ENCODE assay signal across 9 mouse cellular contexts in genomic region chr17:80921286-80922134, GRCm38 (mm10). TPM values are rescaled to one million over a fixed set of nuclear protein-coding genes. Genes with fewer than 3 reads are reported as not detected.
DNase-seq lines count a peak whose midpoint lies in the region; ATAC-seq lines count a peak whose summit lies in the region.
"Had no signal": no experiment of that assay in that cellular context is flagged by ENCODE, and none has a peak within 500 bp of the region (broad histone marks: within the 10 kb centered on the region; RNA-seq: fewer than 3 reads in every experiment).

No protein-coding gene starts in this region.

- H3K27me3 ChIP-seq in liver, embryonic 11.5 days (replicated peaks; ENCODE audit: control insufficient read depth, insufficient read depth, low read length) = no peaks in the 10 kb centered on the region
- H3K27me3 ChIP-seq: midbrain, embryonic 12.5 days had no signal

- peak; percentile 10 for DNase-seq in gastrocnemius, postnatal 14 days
- no peak for DNase-seq in gastrocnemius, postnatal 36 days
- DNase-seq in lung, postnatal 36 days = peak; percentile 58
- DNase-seq in lung, postnatal 25 days (ENCODE audit: low spot score) = no peak
- DNase-seq in kidney, postnatal 36 days = peak; percentile 62 to 64
- peak; percentile 22 to 42 for DNase-seq in right cerebral cortex, postnatal 36 days (ENCODE audit: low spot score in 2 of 2)
- DNase-seq in liver, embryonic 11.5 days (ENCODE audit: low spot score) = no peak

- no peaks in the 10 kb centered on the region for H3K4me1 ChIP-seq in liver, embryonic 11.5 days (replicated peaks; ENCODE audit: control insufficient read depth, insufficient read depth, low read length)
- H3K4me1 ChIP-seq: midbrain, embryonic 12.5 days had no signal

- H3K9me3 ChIP-seq in liver, embryonic 11.5 days (ENCODE audit: control insufficient read depth, low read length) = no peaks in the 10 kb centered on the region
- H3K9me3 ChIP-seq: midbrain, embryonic 12.5 days had no signal

- no peak for ATAC-seq in liver, embryonic 11.5 days (replicated peaks; ENCODE audit: low FRiP score)
- ATAC-seq in erythroblast, adult 5-6 weeks (replicated peaks; ENCODE audit: low FRiP score, poor library complexity, severe bottlenecking) = no peak

- 75% methylated on average over 10 of the region's 10 CpGs for WGBS in liver, embryonic 11.5 days

- no peak overlapping the region for H3K4me2 ChIP-seq in liver, embryonic 11.5 days
- H3K4me2 ChIP-seq: midbrain, embryonic 12.5 days had no signal

- no peak overlapping the region for H3K9ac ChIP-seq in liver, embryonic 11.5 days (ENCODE audit: low read depth, low read length)
- H3K9ac ChIP-seq: midbrain, embryonic 12.5 days had no signal

- no peaks in the 10 kb centered on the region for H3K36me3 ChIP-seq in liver, embryonic 11.5 days (ENCODE audit: control insufficient read depth, insufficient read depth, low read length)
- H3K36me3 ChIP-seq: midbrain, embryonic 12.5 days had no signal

- H3K4me3 ChIP-seq in liver, embryonic 11.5 days (ENCODE audit: low read depth, low read length) = no peak overlapping the region
- H3K4me3 ChIP-seq: midbrain, embryonic 12.5 days had no signal

- intact Hi-C loops in gastrocnemius, postnatal 14 days (cut with DNase I; ENCODE audit: low total_unique reads) = no loop called here
- intact Hi-C loops in gastrocnemius, postnatal 36 days (cut with DNase I) = no loop called here

- no peak overlapping the region for H3K27ac ChIP-seq in liver, embryonic 11.5 days (ENCODE audit: low read depth, low read length)
- H3K27ac ChIP-seq: midbrain, embryonic 12.5 days had no signal

RNA-seq across cellular contexts. Expression of gene Tmem178, which starts 22.9 kb away (rescaled TPM):
- total RNA-seq in gastrocnemius, postnatal 14 days (2021) = under 1 TPM; 0.72 to 1.00 TPM
- under 1 TPM; 0.25 to 0.26 TPM for total RNA-seq in gastrocnemius, postnatal 36 days (2021)
- polyA plus RNA-seq in liver, embryonic 11.5 days (2014; fragmentation: Nextera tagmentation; extraction: Ambion mirVana) = 1.4 and 1.9 TPM in 2 replicates
- total RNA-seq in erythroblast, adult 5-6 weeks (2015; ENCODE audit: low replicate concordance) = not detected in 2 replicates
- not detected in 2 replicates for total RNA-seq in erythroblast, adult 5-6 weeks (2017; ENCODE audit: low replicate concordance)

Comparison
In these comparisons a context has a peak if more than half of its experiments do, and no peak if none do; other contexts are left out.
1. DNase-seq: peak in gastrocnemius, postnatal 14 days (single experiment), lung, postnatal 36 days (single experiment), kidney, postnatal 36 days (2 of 2) and right cerebral cortex, postnatal 36 days (2 of 2); none in gastrocnemius, postnatal 36 days (0 of 2), lung, postnatal 25 days (single experiment) and liver, embryonic 11.5 days (single experiment).